Mouse (Mus musculus): ENCODE data around the gene Gm5624.
"Not testable (repeated sequence)": the region's sequence is repeated elsewhere in the genome, so short reads cannot be mapped to it uniquely, and the experiment has no call there.

DNA sequence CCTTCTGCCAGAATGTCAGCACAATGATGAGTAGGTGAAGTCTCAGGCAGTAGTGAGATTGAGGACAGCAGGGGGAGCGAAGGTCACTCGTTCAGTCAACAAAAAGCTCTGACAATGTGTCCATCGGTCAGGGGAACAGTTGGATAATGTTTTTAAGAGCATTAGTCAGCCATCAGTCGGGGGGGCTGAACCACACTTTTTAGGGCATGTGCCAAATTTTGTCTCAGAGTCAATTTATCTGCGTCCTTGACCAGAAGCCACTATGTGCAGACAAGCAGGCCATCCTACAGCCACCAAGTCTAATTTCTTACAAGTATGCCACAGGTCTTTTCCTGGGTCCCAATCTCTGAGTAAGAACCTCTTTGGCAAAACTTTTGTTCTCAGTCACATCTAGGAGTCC is 79.8 kb downstream of the Gm5624 start:
- not testable (repeated sequence) for TF ChIP-seq POLR2A (IDR thresholded peaks at IDR 0.05; ENCODE audit: control insufficient read depth, extremely low read depth, insufficient read depth, low read length, poor library complexity); CTCF (IDR thresholded peaks at IDR 0.05; ENCODE audit: borderline replicate concordance, control insufficient read depth, extremely low read depth, insufficient read depth, low read length, poor library complexity)
